Mouse (Mus musculus) limb, embryonic 11.5 days (tissue): ENCODE data around the gene Mfsd11. TPM values are rescaled to one million over a fixed set of nuclear protein-coding genes. Genes with fewer than 3 reads are reported as not detected.
"Not testable (repeated sequence)": the region's sequence is repeated elsewhere in the genome, so short reads cannot be mapped to it uniquely, and the experiment has no call there.

ENCODE experiments used
- ATAC-seq: fragments of 200-750 bp; cut with Nextera tagmentation; 2 replicates; pipeline ENCODE4 v1.8.0; 2017; ENCODE audit warnings: low read depth; ENCODE audit not compliant: insufficient number of reproducible peaks, low FRiP score, low TSS enrichment
- DNase-seq: peaks from one replicate; pipeline ENCODE4 v3.0.0-alpha.2; 2015; ENCODE audit warnings: low spot score
- H3K27ac ChIP-seq: fragments of 300-500 bp; sonication (generic); replicated peaks from 2 replicates; pipeline ENCODE4 v1.5.1; 2014; ENCODE audit warnings: low read depth, mild to moderate bottlenecking, low read length
- H3K27me3 ChIP-seq: fragments of 300-500 bp; sonication (generic); 2 replicates; pipeline ENCODE4 v1.6.1; 2014; ENCODE audit warnings: mild to moderate bottlenecking, low read length, mixed read lengths; ENCODE audit not compliant: control insufficient read depth, insufficient read depth
- H3K36me3 ChIP-seq: fragments of 300-500 bp; sonication (generic); 2 replicates; pipeline ENCODE4 v1.6.1; 2014; ENCODE audit warnings: mild to moderate bottlenecking, low read length, moderate library complexity, mixed read lengths; ENCODE audit not compliant: control insufficient read depth, insufficient read depth
- H3K4me1 ChIP-seq: fragments of 300-500 bp; sonication (generic); 2 replicates; pipeline ENCODE4 v1.6.1; 2014; ENCODE audit warnings: low read length, mixed read lengths; ENCODE audit not compliant: control insufficient read depth, insufficient read depth
- H3K4me2 ChIP-seq: fragments of 300-500 bp; sonication (generic); 2 replicates; pipeline ENCODE4 v1.6.1; 2014; ENCODE audit warnings: low read depth, mild to moderate bottlenecking, moderate library complexity; ENCODE audit not compliant: severe bottlenecking
- H3K4me3 ChIP-seq: fragments of 300-500 bp; sonication (generic); 2 replicates; pipeline ENCODE4 v1.5.1; 2014; ENCODE audit warnings: low read depth, low read length
- H3K9ac ChIP-seq: fragments of 300-500 bp; sonication (generic); 2 replicates; pipeline ENCODE4 v1.6.1; 2014; ENCODE audit warnings: mild to moderate bottlenecking, low read length
- H3K9me3 ChIP-seq: fragments of 300-500 bp; sonication (generic); 2 replicates; pipeline ENCODE4 v1.6.1; 2016; ENCODE audit warnings: low read length; ENCODE audit not compliant: control insufficient read depth
- WGBS: fragments of 180-500 bp; shearing (Covaris S2); extraction: QIAGEN DNeasy Blood & Tissue Kit; methylation state at CpG from one replicate; pipeline ENCODE4 v1.1.7; 2014; 5-methylcytosine and 5-hydroxymethylcytosine counted together
- polyA plus RNA-seq: library from polyadenylated mRNA; unstranded; fragments of >200 nt; fragmentation: Nextera tagmentation; extraction: Ambion mirVana; gene quantifications from 2 replicates; pipeline ENCODE4 v1.2.1, GENCODE M21; 2014

The Mfsd11 gene
- polyA plus RNA-seq, 1 experiment from 2014 or later = 28.0 TPM

- ATAC-seq = no peak
- Histone ChIP-seq H3K36me3 (no peaks in the 10 kb centered on the region), H3K9me3 (no peaks in the 10 kb centered on the region), H3K4me3 (no peak overlapping the region), H3K9ac (no peak overlapping the region), H3K27me3 (no peaks in the 10 kb centered on the region), H3K27ac (no peak overlapping the region), H3K4me1 (no peaks in the 10 kb centered on the region; the same call in 1 of the 2 replicates), H3K4me2 (no peak overlapping the region)
- DNase-seq = no peak
- 77% methylated on average over 3 of the region's 3 CpGs for WGBS
These were observed 43.2 kb downstream of the Mfsd11 start for GRCm38 (mm10) chr11:116895402-116895801.

- no peak overlapping the region for H3K4me2 ChIP-seq
- H3K36me3 ChIP-seq = no peaks in the 10 kb centered on the region
- no peak for ATAC-seq
- no peak overlapping the region for H3K27ac ChIP-seq
- no peaks in the 10 kb centered on the region for H3K27me3 ChIP-seq
- H3K9me3 ChIP-seq = no peaks in the 10 kb centered on the region
- 93% methylated on average over 12 of the region's 12 CpGs for WGBS
- no peak overlapping the region for H3K4me3 ChIP-seq
- H3K4me1 ChIP-seq = 0 out of 2 replicates have a peak, but pooled peaks cover 5% of the 10 kb centered on the region
- DNase-seq = no peak
- H3K9ac ChIP-seq = no peak overlapping the region
These were observed 47.0 kb downstream of the Mfsd11 start for GRCm38 (mm10) chr11:116899247-116899646.

- H3K27me3 ChIP-seq = peaks cover 10% of the 10 kb centered on the region; the same call in 1 of the 2 replicates
- not testable (repeated sequence) for ATAC-seq, H3K27ac ChIP-seq, H3K4me2 ChIP-seq, H3K36me3 ChIP-seq, H3K9me3 ChIP-seq, H3K4me3 ChIP-seq, H3K4me1 ChIP-seq, H3K9ac ChIP-seq, DNase-seq
- 92% methylated on average over 10 of the region's 10 CpGs for WGBS
These were observed 50.3 kb downstream of the Mfsd11 start for GRCm38 (mm10) chr11:116902588-116902987.

- Histone ChIP-seq H3K9me3 (no peaks in the 10 kb centered on the region), H3K4me3 (0 out of 2 replicates have a peak overlapping the region, but pooled peaks have one; percentile 8), H3K4me2 (peak overlapping the region; percentile 51), H3K27ac (no peak overlapping the region), H3K9ac (no peak overlapping the region), H3K36me3 (no peaks in the 10 kb centered on the region), H3K27me3 (peaks cover 10% of the 10 kb centered on the region; the same call in 1 of the 2 replicates), H3K4me1 (peaks cover 6% of the 10 kb centered on the region; the same call in 1 of the 2 replicates)
- ATAC-seq (no peak), DNase-seq (peak; percentile 34)
- WGBS = 4% methylated on average over 23 of the region's 23 CpGs
These were observed 53.7 kb downstream of the Mfsd11 start for GRCm38 (mm10) chr11:116905741-116906456.

- no peak for ATAC-seq
- no peak for DNase-seq
- no peaks in the 10 kb centered on the region for H3K9me3 ChIP-seq
- H3K4me3 ChIP-seq = no peak overlapping the region
- 68% methylated on average over 16 of the region's 16 CpGs for WGBS
- H3K9ac ChIP-seq = no peak overlapping the region
- H3K4me1 ChIP-seq = 0 out of 2 replicates have a peak, but pooled peaks cover 2% of the 10 kb centered on the region
- H3K27me3 ChIP-seq = peaks cover 19% of the 10 kb centered on the region
- no peak overlapping the region for H3K4me2 ChIP-seq
- no peaks in the 10 kb centered on the region for H3K36me3 ChIP-seq
- no peak overlapping the region for H3K27ac ChIP-seq
These were observed 61.3 kb downstream of the Mfsd11 start for GRCm38 (mm10) chr11:116913573-116913972.

- H3K4me3 ChIP-seq = no peak overlapping the region
- H3K27ac ChIP-seq = no peak overlapping the region
- no peaks in the 10 kb centered on the region for H3K36me3 ChIP-seq
- ATAC-seq (no peak), DNase-seq (no peak)
- H3K4me1 ChIP-seq = 0 out of 2 replicates have a peak, but pooled peaks cover 3% of the 10 kb centered on the region
- no peak overlapping the region for H3K4me2 ChIP-seq
- H3K9ac ChIP-seq = no peak overlapping the region
- H3K9me3 ChIP-seq = no peaks in the 10 kb centered on the region
- 72% methylated on average over 5 of the region's 5 CpGs for WGBS
- peaks cover 26% of the 10 kb centered on the region for H3K27me3 ChIP-seq
These were observed 62.1 kb downstream of the Mfsd11 start for GRCm38 (mm10) chr11:116914267-116914885.

GRCm38 (mm10) chr11:116915241-116915640, 63.0 kb downstream of the Mfsd11 start:
- Histone ChIP-seq H3K9ac (no peak overlapping the region), H3K4me2 (no peak overlapping the region), H3K4me1 (0 out of 2 replicates have a peak, but pooled peaks cover 3% of the 10 kb centered on the region), H3K4me3 (no peak overlapping the region), H3K27ac (no peak overlapping the region), H3K27me3 (peaks cover 35% of the 10 kb centered on the region), H3K9me3 (no peaks in the 10 kb centered on the region), H3K36me3 (no peaks in the 10 kb centered on the region)
- ATAC-seq (no peak), DNase-seq (no peak)
- WGBS = 84% methylated on average over 3 of the region's 3 CpGs

GRCm38 (mm10) chr11:116917361-116917760, 65.1 kb downstream of the Mfsd11 start:
- ATAC-seq (no peak), DNase-seq (no peak)
- Histone ChIP-seq H3K4me2 (no peak overlapping the region), H3K4me3 (no peak overlapping the region), H3K9ac (no peak overlapping the region), H3K4me1 (0 out of 2 replicates have a peak, but pooled peaks cover 3% of the 10 kb centered on the region), H3K36me3 (no peaks in the 10 kb centered on the region), H3K27ac (no peak overlapping the region), H3K27me3 (peaks cover 45% of the 10 kb centered on the region), H3K9me3 (no peaks in the 10 kb centered on the region)
- WGBS = 42% methylated on average over 7 of the region's 7 CpGs
